In the genomic region with DNA sequence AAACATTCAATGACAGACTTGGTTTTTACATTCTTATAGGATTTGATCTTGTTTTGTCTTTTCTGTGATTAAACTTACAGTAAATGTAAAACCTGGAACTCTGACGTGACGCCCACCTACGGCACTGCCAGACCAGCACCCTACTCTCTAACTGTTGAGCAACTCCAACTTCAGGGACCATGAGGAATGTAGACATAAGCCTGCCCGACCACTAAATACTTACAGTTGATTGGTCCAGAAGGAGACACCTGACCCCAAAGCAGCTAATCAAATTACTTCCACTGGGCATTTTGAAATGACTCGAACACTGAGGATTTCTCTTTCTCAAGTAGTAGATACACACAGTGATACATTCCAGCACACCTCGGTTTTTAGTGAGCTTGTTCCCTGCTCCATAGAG, we compare ENCODE assay signal across 20 mouse cellular contexts.
DNase-seq lines count a peak whose midpoint lies in the region; TF ChIP-seq lines count a peak whose summit lies in the region.
"Had no signal": no experiment of that assay in that cellular context is flagged by ENCODE, and none has a peak within 500 bp of the region (broad histone marks: within the 10 kb centered on the region; RNA-seq: fewer than 3 reads in every experiment).

No protein-coding gene starts in this region.

- TF ChIP-seq CTCF in lung, adult 2 months (IDR thresholded peaks at IDR 0.05; ENCODE audit: insufficient read depth, low read length) = no peak

- WGBS in lung, adult 2 months = 68% methylated on average over 6 of the region's 6 CpGs

- no peaks in the 10 kb centered on the region for H3K4me1 ChIP-seq in lung, adult 2 months (ENCODE audit: control insufficient read depth, insufficient read depth, low read length)
- H3K4me1 ChIP-seq: embryonic facial prominence, embryonic 10.5 days; embryonic facial prominence, embryonic 13.5 days; forebrain, embryonic 10.5 days; forebrain, embryonic 13.5 days; hindbrain, embryonic 12.5 days; hindbrain, embryonic 15.5 days had no signal

- DNase-seq in lung, postnatal 25 days (ENCODE audit: low spot score) = peak; percentile 47
- no peak for DNase-seq in lung, adult 2 months
- DNase-seq in NIH3T3 (ENCODE audit: low read depth) = peak; percentile 57
- DNase-seq in lung, postnatal 36 days = peak; percentile 46
- DNase-seq in adrenal gland, postnatal 25 days = no peak
- no peak for DNase-seq in cerebellum, postnatal 36 days
- DNase-seq: adrenal gland, adult 8-10 months; adrenal gland, postnatal 36 days; cerebellum, adult 18-20 months; cerebellum, adult 9-11 months; cerebellum, postnatal 25 days; embryo, embryonic 11 days; gastrocnemius, postnatal 10 days; heart, adult 11 months had no signal

- no peak for TF ChIP-seq POLR2A in lung, adult 2 months (IDR thresholded peaks at IDR 0.05; ENCODE audit: borderline replicate concordance, extremely low read depth, low read depth, low read length)

- H3K4me3 ChIP-seq in lung, adult 2 months (replicated peaks; ENCODE audit: extremely low read depth, low read depth, low read length) = no peak overlapping the region
- H3K4me3 ChIP-seq: embryonic facial prominence, embryonic 10.5 days; embryonic facial prominence, embryonic 13.5 days; forebrain, embryonic 10.5 days; forebrain, embryonic 13.5 days; hindbrain, embryonic 12.5 days; hindbrain, embryonic 15.5 days had no signal

Comparison
In these comparisons a context has a peak if more than half of its experiments do, and no peak if none do; other contexts are left out.
1. DNase-seq: peak in lung, postnatal 25 days (single experiment), NIH3T3 (single experiment) and lung, postnatal 36 days (single experiment); none in lung, adult 2 months (single experiment), adrenal gland, postnatal 25 days (single experiment) and cerebellum, postnatal 36 days (0 of 2).